Mouse (Mus musculus) bone marrow macrophage, adult 2 months (primary cell): Measurements from ENCODE around the gene D17H6S53E. TPM values are rescaled to one million over a fixed set of nuclear protein-coding genes. Genes with fewer than 3 reads are reported as not detected.

ENCODE experiments used
- H3K27ac ChIP-seq: 2 replicates; pipeline ENCODE4 v1.5.1; 2012; ENCODE audit warnings: low read depth, low read length; ENCODE audit not compliant: insufficient read depth
- H3K4me1 ChIP-seq: 2 replicates; pipeline ENCODE4 v1.6.1; 2012; ENCODE audit warnings: low read length; ENCODE audit not compliant: control insufficient read depth, insufficient read depth
- H3K4me3 ChIP-seq: 2 replicates; pipeline ENCODE4 v1.5.1; 2012; ENCODE audit warnings: mild to moderate bottlenecking, low read length, moderate library complexity; ENCODE audit not compliant: insufficient read depth
- CTCF ChIP-seq: IDR thresholded peaks from 2 replicates; pipeline ENCODE4 v1.5.1; 2012; ENCODE audit warnings: low read depth, mild to moderate bottlenecking, low read length, moderate library complexity
- POLR2A ChIP-seq: IDR thresholded peaks from 2 replicates; pipeline ENCODE4 v1.6.1; 2012; ENCODE audit warnings: mild to moderate bottlenecking, low read depth, low read length, borderline replicate concordance
- polyA plus RNA-seq: library from polyadenylated mRNA; stranded (reverse); fragments of >200 nt; gene quantifications from 2 replicates; pipeline ENCODE4 v1.2.4, GENCODE M21; 2012; ENCODE audit not compliant: missing spikeins, insufficient read depth, insufficient read length

D17H6S53E gene
- polyA plus RNA-seq = 29.2 and 30.4 TPM in 2 replicates

GRCm38 (mm10) chr17:35126206-35126611, at the start of gene D17H6S53E:
Gene D17H6S53E, plus strand, starts transcription at chr17:35126373.
- Histone ChIP-seq H3K4me3 (peak within 1 kb of the TSS; percentile 80), H3K27ac (peak within 1 kb of the TSS; percentile 88), H3K4me1 (peaks cover 20% of the 10 kb centered on the region)
- no peak for TF ChIP-seq CTCF
- no peak for TF ChIP-seq POLR2A

GRCm38 (mm10) chr17:35076507-35077176, 49.5 kb upstream of the D17H6S53E start, which contains the start of gene Ly6g6e:
Gene Ly6g6e, plus strand, starts transcription at chr17:35076902.
- Histone ChIP-seq H3K27ac (no peak within 1 kb of the TSS), H3K4me1 (peaks cover 24% of the 10 kb centered on the region), H3K4me3 (peak within 1 kb of the TSS; percentile 37)
- TF ChIP-seq CTCF (no peak), POLR2A (no peak)

GRCm38 (mm10) chr17:35077285-35077684, 48.9 kb upstream of the D17H6S53E start:
- peaks cover 24% of the 10 kb centered on the region for H3K4me1 ChIP-seq
- TF ChIP-seq CTCF = no peak
- no peak for TF ChIP-seq POLR2A
- H3K4me3 ChIP-seq = no peak overlapping the region
- H3K27ac ChIP-seq = no peak overlapping the region

GRCm38 (mm10) chr17:35077786-35078233, 48.4 kb upstream of the D17H6S53E start, which contains the start of gene Ly6g6d:
Gene Ly6g6d, minus strand, starts transcription at chr17:35078065.
- no peak within 1 kb of the TSS for H3K27ac ChIP-seq
- H3K4me1 ChIP-seq = peaks cover 24% of the 10 kb centered on the region
- TF ChIP-seq CTCF (peak; percentile 32; the same call in 1 of the 2 replicates), POLR2A (no peak)
- peak within 1 kb of the TSS; percentile 37 for H3K4me3 ChIP-seq

- no peak overlapping the region for H3K4me3 ChIP-seq
- H3K27ac ChIP-seq = no peak overlapping the region
- TF ChIP-seq POLR2A (no peak), CTCF (no peak)
- H3K4me1 ChIP-seq = peaks cover 24% of the 10 kb centered on the region
These were observed 46.4 kb upstream of the D17H6S53E start for GRCm38 (mm10) chr17:35079778-35080177.

GRCm38 (mm10) chr17:35080248-35080647, 45.9 kb upstream of the D17H6S53E start:
- no peak for TF ChIP-seq POLR2A
- TF ChIP-seq CTCF = no peak
- Histone ChIP-seq H3K27ac (no peak overlapping the region), H3K4me1 (peaks cover 24% of the 10 kb centered on the region), H3K4me3 (no peak overlapping the region)

GRCm38 (mm10) chr17:35080710-35081109, 45.5 kb upstream of the D17H6S53E start:
- no peak overlapping the region for H3K27ac ChIP-seq
- H3K4me1 ChIP-seq = peaks cover 24% of the 10 kb centered on the region
- no peak overlapping the region for H3K4me3 ChIP-seq
- TF ChIP-seq CTCF (no peak), POLR2A (no peak)

GRCm38 (mm10) chr17:35082841-35083576, 43.2 kb upstream of the D17H6S53E start:
- no peak overlapping the region for H3K4me3 ChIP-seq
- H3K27ac ChIP-seq = no peak overlapping the region
- peaks cover 18% of the 10 kb centered on the region for H3K4me1 ChIP-seq
- TF ChIP-seq POLR2A (no peak), CTCF (no peak)

GRCm38 (mm10) chr17:35083929-35084497, 42.2 kb upstream of the D17H6S53E start:
- H3K4me1 ChIP-seq = peaks cover 15% of the 10 kb centered on the region
- H3K27ac ChIP-seq = no peak overlapping the region
- no peak for TF ChIP-seq CTCF
- no peak for TF ChIP-seq POLR2A
- H3K4me3 ChIP-seq = no peak overlapping the region

GRCm38 (mm10) chr17:35085208-35085865, 40.8 kb upstream of the D17H6S53E start, which contains the start of gene Ly6g6f:
Gene Ly6g6f, minus strand, starts transcription at chr17:35085610.
- Histone ChIP-seq H3K4me3 (no peak within 1 kb of the TSS), H3K4me1 (peaks cover 7% of the 10 kb centered on the region), H3K27ac (no peak within 1 kb of the TSS)
- TF ChIP-seq CTCF (no peak), POLR2A (no peak)
